Mouse (Mus musculus) monocyte, adult 59 days (primary cell): ENCODE data around the gene Ang. TPM values are rescaled to one million over a fixed set of nuclear protein-coding genes. Genes with fewer than 3 reads are reported as not detected.

Experiments
- total RNA-seq, 2 experiments: library from RNA; stranded (reverse); gene quantifications; one replicate each; pipeline ENCODE4 v1.2.4; 2023

The Ang gene
- total RNA-seq: 1 to 10 TPM; 8.5 to 9.2 TPM

GRCm38 (mm10) chr14:51090921-51091900, at the start of gene Ang, which contains the start of gene Rnase4:
Gene Ang, plus strand, starts transcription at chr14:51091150.
Gene Rnase4, plus strand, starts transcription at chr14:51091077.

GRCm38 (mm10) chr14:51041769-51042168, 49.2 kb upstream of the Ang start, which contains the start of gene Rnase9:
Gene Rnase9, minus strand, starts transcription at chr14:51041869.

GRCm38 (mm10) chr14:51050063-51050462, 40.9 kb upstream of the Ang start, which contains the start of gene Rnase11:
Gene Rnase11, minus strand, starts transcription at chr14:51050163.

GRCm38 (mm10) chr14:51057401-51057831, 33.5 kb upstream of the Ang start, which contains the start of gene Rnase12:
Gene Rnase12, minus strand, starts transcription at chr14:51057661.

GRCm38 (mm10) chr14:51074335-51074734, 16.6 kb upstream of the Ang start, which contains the start of gene Olfr750:
Gene Olfr750, minus strand, starts transcription at chr14:51074435.

GRCm38 (mm10) chr14:51113916-51114560, 23.1 kb downstream of the Ang start, which contains the start of gene Eddm3b:
Gene Eddm3b, plus strand, starts transcription at chr14:51114426.

GRCm38 (mm10) chr14:51146685-51147084, 55.7 kb downstream of the Ang start, which contains the start of gene Rnase1:
Gene Rnase1, minus strand, starts transcription at chr14:51146785.

Other genes starting within 250 kb of the Ang start
- gene Tep1, start 220.6 kb upstream of the Ang start, total RNA-seq: 100 to 1,000 TPM; 191 to 197 TPM
- under 1 TPM; 0.79 to 0.94 TPM for gene Klhl33, start 193.6 kb upstream of the Ang start, total RNA-seq
- 10 to 100 TPM; 43.9 to 48.1 TPM for gene Osgep, start 166.3 kb upstream of the Ang start, total RNA-seq
- 10 to 100 TPM; 26.9 to 33.2 TPM for gene Apex1, start 166.2 kb upstream of the Ang start, total RNA-seq
- 100 to 1,000 TPM; 146 TPM for gene Pip4p1, start 160.3 kb upstream of the Ang start, total RNA-seq
- 10 to 100 TPM; 71.3 to 77.4 TPM for gene Pnp, start 160.1 kb upstream of the Ang start, total RNA-seq
- 10 to 100 TPM; 60.0 to 85.2 TPM for gene Gm49342, start 146.6 kb upstream of the Ang start, total RNA-seq
- 1 to 10 TPM; 3.4 to 4.7 TPM for gene Pnp2, start 135.2 kb upstream of the Ang start, total RNA-seq
- gene Rnase10, start 83.4 kb upstream of the Ang start, total RNA-seq: not detected
- gene Rnase9, start 49.3 kb upstream of the Ang start, total RNA-seq: not detected
- not detected for gene Rnase11, start 41.0 kb upstream of the Ang start, total RNA-seq
- 1 to 10 TPM; 1.8 to 3.1 TPM for gene Rnase12, start 33.5 kb upstream of the Ang start, total RNA-seq
- gene Olfr750, start 16.7 kb upstream of the Ang start, total RNA-seq: not detected
- 10 to 100 TPM; 19.2 to 20.8 TPM for gene Rnase4, start 73 bp upstream of the Ang start, total RNA-seq
- gene Eddm3b, start 23.3 kb downstream of the Ang start, total RNA-seq: not detected
- gene Rnase6, start 32.8 kb downstream of the Ang start, total RNA-seq: 100 to 1,000 TPM; 121 to 138 TPM
- gene Rnase1, start 55.6 kb downstream of the Ang start, total RNA-seq: under 1 TPM; 0.50 to 0.73 TPM
- gene Rnase2b, start 71.1 kb downstream of the Ang start, total RNA-seq: 1 to 10 TPM; 1.2 to 1.4 TPM
- gene Ang2, start 108.0 kb downstream of the Ang start, total RNA-seq: not detected
- not detected for gene Ear14, start 112.2 kb downstream of the Ang start, total RNA-seq
- 10 to 100 TPM; 33.8 to 34.0 TPM for gene Rnase2a, start 165.0 kb downstream of the Ang start, total RNA-seq